Mouse (Mus musculus): Measurements from ENCODE around the gene Ubr4. TPM values are rescaled to one million over a fixed set of nuclear protein-coding genes. Genes with fewer than 3 reads are reported as not detected.
"Not testable (repeated sequence)": the region's sequence is repeated elsewhere in the genome, so short reads cannot be mapped to it uniquely, and the experiment has no call there.

The Ubr4 gene
- polyA plus RNA-seq, 1 experiment: 78.1 TPM

DNA sequence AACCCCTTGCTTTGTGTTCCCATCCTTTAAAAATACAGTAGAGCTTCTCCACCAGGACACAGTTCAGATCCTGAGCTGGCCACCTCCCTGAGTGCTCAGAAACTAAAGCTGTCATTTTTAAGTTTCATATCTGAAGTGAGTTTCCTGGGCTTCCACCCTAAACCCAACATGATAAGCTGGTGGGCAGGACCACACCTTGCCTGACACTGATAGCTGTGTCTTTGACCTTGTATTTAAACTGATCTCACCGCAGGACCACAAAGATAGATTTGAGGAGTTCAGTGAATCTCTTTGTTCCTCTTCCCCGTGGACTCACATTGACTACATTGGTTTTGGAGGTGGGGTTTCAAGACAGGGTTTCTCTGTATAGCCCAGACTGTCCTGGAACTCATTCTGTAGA, 160.6 kb downstream of the Ubr4 start:
- Histone ChIP-seq H3K79me3 (ENCODE audit: low read depth) (no peaks in the 10 kb centered on the region), H3K79me2 (ENCODE audit: control insufficient read depth, insufficient read depth) (no peaks in the 10 kb centered on the region), H3K4me3 (ENCODE audit: insufficient read depth, poor library complexity, severe bottlenecking) (no peak overlapping the region), H3K36me3 (ENCODE audit: control insufficient read depth, insufficient read depth) (no peaks in the 10 kb centered on the region), H3ac (ENCODE audit: control insufficient read depth, insufficient read length, low read depth) (no peak overlapping the region), H3K27me3 (ENCODE audit: control insufficient read depth, insufficient read depth, insufficient read length) (no peaks in the 10 kb centered on the region)
- TF ChIP-seq MYOD1 (IDR thresholded peaks at IDR 0.05; ENCODE audit: control insufficient read depth, insufficient read length, low read depth) (no peak), USF1 (IDR thresholded peaks at IDR 0.05; ENCODE audit: low read depth) (no peak), MYOG (IDR thresholded peaks at IDR 0.05; ENCODE audit: control insufficient read depth, extremely low read depth, insufficient read length) (no peak), CTCF (IDR thresholded peaks at IDR 0.05; ENCODE audit: control insufficient read depth, insufficient read depth, insufficient read length) (no peak), MAX (IDR thresholded peaks at IDR 0.05) (no peak), FOSL1 (IDR thresholded peaks at IDR 0.05; ENCODE audit: insufficient read depth, low read length, poor library complexity, severe bottlenecking) (no peak), CEBPB (IDR thresholded peaks at IDR 0.05; ENCODE audit: low read depth) (no peak)

DNA sequence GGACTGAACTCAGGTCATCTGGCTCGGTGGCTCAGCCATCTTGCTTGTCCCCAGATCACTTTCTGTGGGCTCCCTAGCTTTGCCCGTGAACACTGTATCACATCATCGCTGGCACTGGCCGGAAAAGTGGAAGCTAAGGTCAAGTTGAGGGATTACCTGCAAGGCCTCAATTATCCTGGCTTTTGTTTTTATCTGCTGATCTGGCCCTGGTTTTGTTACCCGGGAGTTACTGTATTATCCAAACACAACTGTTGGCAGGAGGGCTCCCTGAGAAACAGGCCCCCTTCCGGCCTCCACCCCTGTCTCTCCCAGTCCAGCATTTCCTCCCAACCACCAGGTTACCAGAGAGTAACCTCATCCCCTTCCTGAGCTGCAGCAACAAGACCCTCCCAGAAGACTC, 166.8 kb downstream of the Ubr4 start:
- H3K36me3 ChIP-seq (ENCODE audit: control insufficient read depth, insufficient read depth): no peaks in the 10 kb centered on the region
- TF ChIP-seq MYOD1 (IDR thresholded peaks at IDR 0.05; ENCODE audit: control insufficient read depth, insufficient read length, low read depth) (no peak), MYOG (IDR thresholded peaks at IDR 0.05; ENCODE audit: control insufficient read depth, extremely low read depth, insufficient read length) (no peak), USF1 (IDR thresholded peaks at IDR 0.05; ENCODE audit: low read depth) (no peak), FOSL1 (IDR thresholded peaks at IDR 0.05; ENCODE audit: insufficient read depth, low read length, poor library complexity, severe bottlenecking) (no peak), CTCF (IDR thresholded peaks at IDR 0.05; ENCODE audit: control insufficient read depth, insufficient read depth, insufficient read length) (no peak), MAX (IDR thresholded peaks at IDR 0.05) (no peak)
- H3K4me3 ChIP-seq (ENCODE audit: insufficient read depth, poor library complexity, severe bottlenecking): no peak overlapping the region
- no peaks in the 10 kb centered on the region for H3K79me3 ChIP-seq (ENCODE audit: low read depth)
- H3ac ChIP-seq (ENCODE audit: control insufficient read depth, insufficient read length, low read depth): no peak overlapping the region
- no peaks in the 10 kb centered on the region for H3K79me2 ChIP-seq (ENCODE audit: control insufficient read depth, insufficient read depth)
- no peaks in the 10 kb centered on the region for H3K27me3 ChIP-seq (ENCODE audit: control insufficient read depth, insufficient read depth, insufficient read length)

DNA sequence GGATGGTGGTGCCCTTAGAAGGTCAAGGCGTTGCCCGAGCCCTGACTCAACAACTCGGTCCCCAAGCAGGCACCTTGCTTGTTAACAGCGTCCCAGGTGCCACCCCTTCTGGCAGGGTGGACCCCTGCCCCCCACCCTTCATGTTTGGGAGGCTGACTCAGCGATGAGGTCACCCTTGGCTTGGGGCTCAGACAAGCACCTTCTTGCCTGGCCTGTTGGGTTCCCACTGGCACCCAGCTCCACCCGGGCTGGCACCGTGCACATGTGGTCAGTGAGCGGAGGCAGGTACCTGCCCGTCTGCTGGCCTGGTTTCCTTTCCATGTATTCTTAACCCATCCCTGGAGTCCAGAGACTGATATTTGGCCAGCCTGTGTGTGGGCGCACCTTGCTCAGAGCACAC, 169.5 kb downstream of the Ubr4 start:
- no peaks in the 10 kb centered on the region for H3K27me3 ChIP-seq (ENCODE audit: control insufficient read depth, insufficient read depth, insufficient read length)
- H3K4me3 ChIP-seq (ENCODE audit: insufficient read depth, poor library complexity, severe bottlenecking): no peak overlapping the region
- H3K79me3 ChIP-seq (ENCODE audit: low read depth): no peaks in the 10 kb centered on the region
- no peaks in the 10 kb centered on the region for H3K79me2 ChIP-seq (ENCODE audit: control insufficient read depth, insufficient read depth)
- no peak overlapping the region for H3ac ChIP-seq (ENCODE audit: control insufficient read depth, insufficient read length, low read depth)
- TF ChIP-seq USF1 (IDR thresholded peaks at IDR 0.05; ENCODE audit: low read depth) (no peak), CEBPB (IDR thresholded peaks at IDR 0.05; ENCODE audit: low read depth) (no peak), FOSL1 (IDR thresholded peaks at IDR 0.05; ENCODE audit: insufficient read depth, low read length, poor library complexity, severe bottlenecking) (no peak), MAX (IDR thresholded peaks at IDR 0.05) (no peak), CTCF (IDR thresholded peaks at IDR 0.05; ENCODE audit: control insufficient read depth, insufficient read depth, insufficient read length) (no peak), MYOG (IDR thresholded peaks at IDR 0.05; ENCODE audit: control insufficient read depth, extremely low read depth, insufficient read length) (no peak), MYOD1 (IDR thresholded peaks at IDR 0.05; ENCODE audit: control insufficient read depth, insufficient read length, low read depth) (no peak)
- no peaks in the 10 kb centered on the region for H3K36me3 ChIP-seq (ENCODE audit: control insufficient read depth, insufficient read depth)

DNA sequence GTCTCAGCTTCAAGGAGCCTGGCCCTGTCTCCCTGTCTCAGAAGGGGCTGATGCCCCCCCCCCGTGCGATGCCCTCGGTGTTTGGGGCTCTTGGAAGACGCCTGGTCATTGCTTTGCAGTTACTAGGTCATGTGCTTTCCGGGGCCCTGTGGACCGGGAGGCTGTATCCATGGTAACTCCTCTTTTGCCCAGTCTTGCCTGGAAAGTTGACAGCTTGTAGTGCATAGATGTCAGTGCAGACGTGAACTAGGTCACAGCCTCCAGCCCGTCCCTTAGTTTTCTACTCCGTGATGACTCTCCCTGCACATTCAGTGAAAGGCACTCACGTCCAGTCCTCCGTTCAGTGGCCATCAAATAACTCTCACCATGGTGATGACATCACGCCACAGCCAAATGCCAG, 174.1 kb downstream of the Ubr4 start:
- no peaks in the 10 kb centered on the region for H3K27me3 ChIP-seq (ENCODE audit: control insufficient read depth, insufficient read depth, insufficient read length)
- H3K4me3 ChIP-seq (ENCODE audit: insufficient read depth, poor library complexity, severe bottlenecking): no peak overlapping the region
- no peak for TF ChIP-seq USF1 (IDR thresholded peaks at IDR 0.05; ENCODE audit: low read depth)
- no peak for TF ChIP-seq CTCF (IDR thresholded peaks at IDR 0.05; ENCODE audit: control insufficient read depth, insufficient read depth, insufficient read length)
- TF ChIP-seq MYOD1 (IDR thresholded peaks at IDR 0.05; ENCODE audit: control insufficient read depth, insufficient read length, low read depth): no peak
- no peak for TF ChIP-seq CEBPB (IDR thresholded peaks at IDR 0.05; ENCODE audit: low read depth)

DNA sequence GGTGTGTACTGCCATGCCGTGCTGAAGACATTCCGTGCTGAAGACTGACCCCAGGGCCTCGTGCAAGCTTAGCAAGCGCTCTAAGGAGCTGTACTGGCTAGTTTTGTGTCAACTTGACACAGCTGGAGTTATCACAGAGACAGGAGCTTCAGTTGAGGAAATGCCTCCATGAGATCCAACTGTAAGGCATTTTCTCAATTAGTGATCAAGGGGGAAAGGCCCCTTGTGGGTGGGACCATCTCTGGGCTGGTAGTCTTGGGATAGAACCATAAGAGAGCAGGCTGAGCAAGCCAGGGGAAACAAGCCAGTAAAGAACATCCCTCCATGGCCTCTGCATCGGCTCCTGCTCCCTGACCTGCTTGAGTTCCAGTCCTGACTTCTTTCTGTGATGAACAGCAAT, 177.8 kb downstream of the Ubr4 start, which contains the start of gene Iffo2:
Gene Iffo2, plus strand, starts transcription at position 301 of the 400 bp plus-strand sequence.
- not testable (repeated sequence) for H3ac ChIP-seq (ENCODE audit: control insufficient read depth, insufficient read length, low read depth); H3K79me2 ChIP-seq (ENCODE audit: control insufficient read depth, insufficient read depth); H3K36me3 ChIP-seq (ENCODE audit: control insufficient read depth, insufficient read depth); H3K4me3 ChIP-seq (ENCODE audit: insufficient read depth, poor library complexity, severe bottlenecking); H3K27me3 ChIP-seq (ENCODE audit: control insufficient read depth, insufficient read depth, insufficient read length); H3K79me3 ChIP-seq (ENCODE audit: low read depth)

More for the DNA sequence above, 174.1 kb downstream of the Ubr4 start:
- no peak overlapping the region for H3ac ChIP-seq (ENCODE audit: control insufficient read depth, insufficient read length, low read depth)
- H3K79me3 ChIP-seq (ENCODE audit: low read depth): no peaks in the 10 kb centered on the region
- H3K79me2 ChIP-seq (ENCODE audit: control insufficient read depth, insufficient read depth): no peaks in the 10 kb centered on the region
- H3K36me3 ChIP-seq (ENCODE audit: control insufficient read depth, insufficient read depth): no peaks in the 10 kb centered on the region

DNA sequence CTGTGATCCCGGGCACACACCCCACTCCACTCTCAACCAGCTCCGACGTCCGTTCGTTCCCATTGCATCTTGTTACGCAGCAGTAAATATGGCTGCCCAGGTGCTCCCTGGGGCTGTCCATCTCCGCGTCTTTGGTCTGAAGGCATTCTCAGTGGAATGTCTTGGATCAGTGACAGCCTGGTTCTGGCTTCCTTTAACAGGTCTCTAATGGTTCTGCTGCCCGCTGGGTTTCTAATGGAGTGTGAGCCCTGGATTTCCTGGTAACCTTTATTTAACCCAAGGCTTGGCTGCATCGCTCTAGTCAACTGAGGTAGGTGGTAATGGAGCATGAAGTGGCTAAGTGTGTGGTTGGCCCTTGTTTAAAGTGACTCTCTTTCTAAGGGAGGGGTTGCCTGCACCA, 179.7 kb downstream of the Ubr4 start:
- Histone ChIP-seq H3K79me2 (ENCODE audit: control insufficient read depth, insufficient read depth) (no peaks in the 10 kb centered on the region), H3K79me3 (ENCODE audit: low read depth) (no peaks in the 10 kb centered on the region), H3K27me3 (ENCODE audit: control insufficient read depth, insufficient read depth, insufficient read length) (no peaks in the 10 kb centered on the region), H3K4me3 (ENCODE audit: insufficient read depth, poor library complexity, severe bottlenecking) (no peak overlapping the region), H3K36me3 (ENCODE audit: control insufficient read depth, insufficient read depth) (no peaks in the 10 kb centered on the region), H3ac (ENCODE audit: control insufficient read depth, insufficient read length, low read depth) (no peak overlapping the region)
- TF ChIP-seq MYOG (IDR thresholded peaks at IDR 0.05; ENCODE audit: control insufficient read depth, extremely low read depth, insufficient read length) (no peak), CEBPB (IDR thresholded peaks at IDR 0.05; ENCODE audit: low read depth) (no peak)

All from C2C12 (cell line).